Mouse (Mus musculus): Measurements from ENCODE around the gene Slc10a7.

The Slc10a7 gene

DNA sequence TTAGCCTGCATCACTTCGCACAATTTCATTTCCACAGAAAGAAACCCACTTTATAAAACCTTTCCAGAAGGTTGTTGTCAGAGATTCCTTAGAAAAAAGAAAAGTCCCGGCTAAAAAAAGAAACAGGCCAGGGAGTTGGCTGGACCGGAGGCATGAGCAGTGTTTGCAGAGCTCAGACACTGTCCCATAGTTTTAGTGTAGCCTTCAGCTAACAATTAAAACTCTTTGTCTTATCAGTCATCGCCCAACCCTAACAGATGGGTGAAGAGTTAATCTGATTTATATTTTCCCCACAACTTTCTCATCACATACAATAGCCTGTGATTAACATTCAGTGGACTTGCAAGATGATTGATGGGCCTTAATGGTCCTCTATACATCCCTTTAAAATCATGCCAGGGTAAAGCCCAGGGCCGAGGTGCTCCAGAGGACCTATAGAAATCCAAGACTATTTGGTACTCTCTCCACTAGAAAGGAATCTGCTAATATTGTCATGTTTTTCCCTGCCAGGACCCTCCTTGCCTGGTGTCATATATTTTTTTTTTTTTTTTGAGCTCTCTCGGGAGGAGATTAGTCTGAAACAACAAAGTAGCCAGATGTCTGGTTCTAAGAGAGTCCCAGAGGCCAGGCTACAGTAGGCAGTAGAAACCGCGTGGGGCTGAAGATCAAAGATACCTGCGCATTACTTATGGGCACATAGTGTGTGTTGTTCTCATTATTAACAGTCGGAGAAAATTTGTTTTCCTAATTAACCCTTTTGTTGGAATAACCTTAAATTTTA is 41.0 kb downstream of the Slc10a7 start:
- DNase-seq (ENCODE audit: extremely low spot score): no peak

DNA sequence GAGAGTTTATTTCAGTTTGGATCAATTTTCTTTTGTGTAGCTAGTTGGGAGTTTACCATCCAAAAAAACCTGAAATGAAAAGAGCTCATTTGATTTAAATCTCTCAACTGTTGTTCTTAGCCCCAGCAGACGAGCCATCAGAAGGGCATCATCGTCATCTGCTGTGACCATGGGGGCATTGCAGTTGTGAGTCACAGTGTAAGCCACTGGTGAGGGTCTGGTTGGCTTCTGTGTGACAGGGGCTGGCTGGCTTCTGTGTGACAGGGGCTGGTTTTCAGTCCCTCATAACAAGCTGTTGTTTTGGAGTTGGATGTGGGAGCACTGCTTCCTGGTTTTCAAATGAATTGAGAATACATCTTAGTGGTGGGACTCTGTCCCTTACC is 41.6 kb downstream of the Slc10a7 start:
- no peak for DNase-seq (ENCODE audit: extremely low spot score)

DNA sequence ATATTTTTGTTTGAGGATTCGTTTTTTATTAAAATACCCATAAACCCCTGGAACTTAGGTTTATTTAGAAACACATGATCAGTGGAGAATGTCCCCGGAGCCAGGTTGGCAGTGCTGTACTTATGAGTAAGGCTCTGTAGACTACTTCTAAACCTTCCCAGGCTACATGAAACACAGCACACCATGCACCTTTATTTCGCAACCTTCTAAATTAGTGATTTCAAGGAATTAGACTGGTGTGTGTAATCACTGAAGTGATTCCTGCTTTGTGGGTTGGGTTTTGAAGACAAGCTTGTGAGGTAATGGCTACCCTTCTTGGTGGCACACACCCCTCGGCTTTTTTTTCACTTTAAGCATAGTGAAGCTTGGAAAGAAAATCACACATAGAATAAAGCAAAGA is 46.7 kb downstream of the Slc10a7 start:
- DNase-seq (ENCODE audit: extremely low spot score): no peak

DNA sequence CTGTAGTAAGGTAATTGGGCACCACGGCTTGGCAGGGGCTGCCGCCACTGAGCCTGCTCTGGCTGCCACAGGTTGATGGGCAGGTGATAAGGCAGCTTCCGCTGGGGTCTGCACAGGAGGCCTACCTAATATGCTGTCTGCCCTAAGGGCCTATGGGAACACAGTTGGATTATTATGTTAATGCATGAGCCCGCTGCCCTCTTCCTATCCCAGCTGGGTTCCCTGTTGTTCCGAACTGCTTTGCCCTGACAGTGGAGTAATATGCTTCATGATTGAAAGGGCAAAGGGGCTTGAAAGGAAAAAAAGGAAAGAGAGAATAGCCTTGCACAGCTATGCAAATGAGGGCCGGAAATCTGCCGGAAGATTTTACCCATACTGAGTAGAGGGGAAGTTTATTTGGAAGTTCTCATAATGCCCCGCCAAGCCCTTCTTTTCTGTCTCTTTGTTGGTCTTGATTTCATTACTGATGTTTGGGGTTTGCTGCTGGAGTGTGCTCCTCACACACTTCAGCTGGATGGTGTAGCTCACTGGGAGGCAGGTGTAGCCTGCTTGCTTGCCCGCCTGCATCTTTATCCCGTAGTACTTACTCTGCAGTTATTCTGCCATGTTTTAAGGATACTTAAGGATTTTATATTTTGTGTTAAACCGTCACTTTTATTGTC is 47.8 kb downstream of the Slc10a7 start:
- DNase-seq (ENCODE audit: extremely low spot score): no peak

DNA sequence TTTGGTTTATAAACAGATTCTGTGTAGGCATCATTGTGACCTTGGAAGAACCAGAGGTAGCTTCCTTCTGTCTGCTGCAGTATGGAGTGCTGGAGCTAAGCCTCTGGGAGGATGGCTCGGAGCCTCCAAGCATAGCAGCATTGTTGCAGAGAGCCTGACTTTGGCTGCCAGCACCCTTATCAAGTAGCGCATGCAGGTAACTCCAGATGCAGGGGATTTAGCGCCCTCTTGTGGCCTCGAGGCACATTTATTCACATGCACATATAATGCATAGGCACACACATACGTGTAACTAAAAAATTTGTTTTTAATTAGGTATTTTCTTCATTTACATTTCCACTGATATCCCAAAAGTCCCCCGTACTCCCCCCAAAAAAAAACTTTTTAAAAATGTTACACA is 52.5 kb downstream of the Slc10a7 start:
- DNase-seq (ENCODE audit: extremely low spot score): no peak

DNA sequence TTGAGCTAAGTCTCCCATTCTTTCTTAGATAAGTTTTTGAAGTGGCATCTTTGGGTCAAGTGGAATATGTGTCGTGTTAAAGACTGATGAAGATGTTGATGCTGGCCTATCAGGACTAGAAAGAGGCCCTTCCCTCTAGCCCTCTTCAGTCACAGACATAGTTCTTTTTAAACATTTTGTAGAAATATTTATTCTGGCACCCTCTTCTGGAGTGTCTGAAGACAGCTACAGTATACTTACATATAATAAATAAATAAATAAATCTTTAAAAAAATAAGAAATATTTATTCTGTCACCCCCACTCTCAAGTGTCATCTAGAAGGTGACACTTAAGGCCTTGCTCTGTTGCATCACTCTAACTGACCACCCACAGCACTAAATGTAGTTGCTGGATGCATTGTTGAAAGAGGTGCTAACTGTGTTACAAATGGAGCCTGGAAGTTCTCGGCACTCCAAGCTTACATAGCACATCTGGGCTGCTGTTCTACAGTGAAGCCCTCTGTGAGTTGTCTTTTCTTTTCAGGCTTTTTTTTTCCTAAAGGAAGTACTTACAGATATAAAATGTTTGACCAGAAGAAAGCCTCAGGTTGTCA is 54.4 kb downstream of the Slc10a7 start:
- no peak for DNase-seq (ENCODE audit: extremely low spot score)

DNA sequence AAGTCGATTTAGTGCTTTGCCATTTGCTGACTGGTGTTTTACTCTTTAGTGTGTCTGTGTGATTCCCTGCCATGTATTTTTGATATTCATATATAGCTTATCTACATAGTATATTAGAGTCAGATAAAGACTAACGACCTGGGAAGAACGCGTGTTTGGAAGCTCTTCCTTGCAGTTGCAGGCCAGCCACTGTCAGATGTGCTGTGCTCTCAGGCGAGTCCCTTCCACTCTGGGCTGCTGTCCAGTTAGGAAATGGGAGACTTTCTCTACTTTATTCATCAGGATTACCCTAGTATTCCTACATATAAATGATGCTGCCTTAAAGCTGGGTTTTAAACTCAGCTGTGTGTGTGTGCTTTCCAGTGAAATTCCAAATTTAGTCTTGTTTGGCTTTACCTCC is 55.1 kb downstream of the Slc10a7 start:
- DNase-seq (ENCODE audit: extremely low spot score): no peak

DNA sequence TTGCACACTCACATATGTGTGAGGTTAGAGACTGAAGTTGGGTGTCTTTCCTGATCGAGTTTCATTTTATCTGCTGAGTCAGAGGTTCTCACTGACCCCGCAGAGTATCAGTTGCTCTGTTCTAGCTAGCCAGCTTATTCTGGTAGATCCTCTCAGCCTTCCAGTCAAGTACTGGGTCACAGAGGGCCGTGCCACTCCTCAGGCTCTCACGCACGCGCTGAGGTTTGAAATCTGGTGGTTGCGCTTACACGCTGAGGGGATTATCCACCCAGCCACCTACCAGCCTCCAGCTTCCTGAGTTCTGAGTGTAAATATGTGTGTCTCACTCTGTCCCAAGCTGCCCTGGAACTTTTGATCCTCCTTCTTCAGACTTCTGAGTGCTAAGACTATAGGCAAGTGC is 59.0 kb downstream of the Slc10a7 start:
- DNase-seq (ENCODE audit: extremely low spot score): no peak

DNA sequence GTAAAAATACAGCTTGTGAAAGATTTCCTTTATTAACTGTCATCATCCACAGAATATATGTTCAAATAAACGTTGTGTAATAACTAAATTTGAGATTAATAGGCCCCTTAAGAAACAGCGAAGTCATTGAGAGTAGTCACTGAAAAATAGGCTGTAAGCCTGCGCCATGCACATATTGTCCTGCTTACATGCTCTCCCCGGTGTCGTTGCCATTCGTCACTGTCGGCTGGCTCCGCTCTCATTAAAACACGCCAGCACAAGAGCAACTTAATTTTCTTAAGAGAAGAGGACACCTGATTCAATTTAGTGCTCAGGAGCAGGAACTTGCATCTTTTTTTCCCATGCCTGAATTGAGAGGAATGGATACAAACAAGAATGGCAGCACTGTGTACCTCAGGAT is 62.4 kb downstream of the Slc10a7 start:
- no peak for DNase-seq (ENCODE audit: extremely low spot score)

DNA sequence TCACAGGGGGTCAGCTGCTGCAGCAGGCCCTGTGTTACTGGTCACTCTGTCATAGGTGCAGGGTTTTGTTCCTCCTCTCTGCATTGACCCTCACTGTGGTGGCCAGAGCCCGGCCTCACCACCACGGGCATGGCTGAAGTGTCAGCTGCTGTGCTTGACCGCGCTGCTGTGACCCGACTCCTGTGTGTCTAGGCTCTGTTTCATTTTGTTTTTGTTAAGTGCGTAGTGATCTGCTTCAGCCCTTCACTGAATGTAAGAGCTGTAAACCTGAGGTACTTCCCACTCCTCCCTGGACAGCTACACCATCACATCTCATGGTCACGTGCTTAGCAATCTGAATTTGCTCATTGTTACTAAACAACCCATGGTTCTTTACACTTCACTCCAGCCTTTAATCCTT is 65.1 kb downstream of the Slc10a7 start:
- DNase-seq (ENCODE audit: extremely low spot score): no peak

DNA sequence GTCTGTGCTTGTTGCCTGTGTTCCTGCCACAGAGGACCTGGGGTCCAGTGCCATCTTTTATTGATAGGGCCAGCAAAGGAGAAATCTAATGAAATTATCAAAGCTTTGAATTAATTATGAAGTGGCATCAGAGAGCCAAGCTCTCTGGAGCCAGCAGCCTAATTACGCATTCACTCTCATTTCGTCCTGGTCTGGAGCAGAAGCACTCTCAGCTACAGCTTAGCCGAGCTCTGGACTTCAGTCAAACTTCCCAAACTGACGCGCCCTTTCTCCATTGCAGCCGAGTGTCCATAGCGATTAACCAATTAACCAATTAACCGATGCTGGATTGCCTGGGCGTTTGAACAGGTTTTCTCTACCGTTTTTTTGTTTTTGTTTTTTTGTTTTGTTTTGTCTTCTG is 68.4 kb downstream of the Slc10a7 start:
- no peak for DNase-seq (ENCODE audit: extremely low spot score)

DNA sequence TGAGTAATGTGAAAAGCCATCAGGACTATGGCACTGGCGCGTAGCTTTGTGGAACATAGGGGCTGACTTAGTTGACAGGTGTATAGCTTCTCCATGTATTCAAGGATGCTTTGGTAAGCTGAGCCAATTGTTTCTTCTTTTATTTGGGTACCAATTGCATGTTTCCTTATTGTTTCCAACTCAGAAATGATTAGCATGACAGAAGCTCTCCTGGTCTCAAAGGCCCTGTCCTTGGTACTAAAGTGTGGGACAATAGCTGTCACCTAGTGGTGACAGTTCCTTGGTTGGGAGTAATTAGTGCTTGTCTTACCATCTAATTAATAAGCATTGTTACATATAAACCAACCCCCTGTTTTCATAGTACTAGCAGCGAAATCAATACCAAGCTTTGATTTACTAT is 68.9 kb downstream of the Slc10a7 start:
- DNase-seq (ENCODE audit: extremely low spot score): no peak

DNA sequence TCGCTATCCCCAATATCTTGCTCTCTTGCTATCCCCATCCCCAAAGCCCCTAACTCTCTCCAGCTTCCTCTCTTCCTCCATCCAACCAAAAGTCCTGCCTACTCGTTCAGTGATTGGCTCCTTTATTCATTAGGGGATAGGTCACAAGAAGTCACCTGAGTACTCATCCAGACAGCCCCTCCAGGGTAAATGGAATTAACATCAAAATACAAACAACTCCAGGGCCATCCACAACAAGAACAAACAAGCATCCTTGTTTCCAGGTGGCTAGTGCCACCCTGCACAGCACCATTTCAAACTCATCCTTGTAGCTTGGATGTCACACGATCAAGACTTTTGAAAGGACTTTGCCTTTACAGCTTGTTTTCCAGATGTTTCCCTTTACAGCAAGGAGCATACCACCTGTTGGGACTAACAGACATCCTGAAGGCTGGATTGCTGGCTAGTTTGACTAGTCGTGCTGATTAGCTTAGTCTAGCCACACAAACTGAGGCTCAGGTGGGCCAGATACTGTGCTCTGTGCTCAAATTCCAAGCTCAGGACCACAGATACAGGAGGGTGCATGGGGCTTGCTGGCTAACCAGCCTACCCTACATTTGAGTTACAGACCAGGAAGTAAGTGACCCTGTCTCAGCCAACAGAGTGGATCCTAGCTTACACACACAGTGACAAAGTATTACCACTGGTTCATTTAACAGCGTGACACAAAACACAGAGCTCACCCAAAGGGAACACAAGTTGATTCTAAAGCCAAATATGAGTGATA is 75.0 kb downstream of the Slc10a7 start:
- DNase-seq (ENCODE audit: extremely low spot score): no peak

DNA sequence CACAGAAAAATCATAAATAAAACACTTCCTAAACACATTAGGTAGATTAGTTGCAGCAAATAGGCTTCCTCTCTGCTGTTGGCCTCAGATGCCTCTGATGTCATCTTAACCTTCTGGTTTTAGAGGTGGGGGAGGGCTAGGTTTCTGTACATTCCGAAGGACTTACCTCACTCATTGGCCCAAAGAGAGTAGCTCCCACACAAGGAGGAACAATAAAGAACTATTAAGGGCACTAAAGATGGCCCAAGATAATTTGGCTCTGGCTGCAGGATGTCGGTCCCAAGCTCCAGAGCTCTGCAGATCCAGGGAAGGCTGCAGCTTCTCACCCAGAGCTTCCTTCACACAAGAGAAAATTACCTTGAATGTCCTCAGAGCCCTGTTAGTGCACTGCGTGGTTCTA is 75.7 kb downstream of the Slc10a7 start:
- no peak for DNase-seq (ENCODE audit: extremely low spot score)

DNA sequence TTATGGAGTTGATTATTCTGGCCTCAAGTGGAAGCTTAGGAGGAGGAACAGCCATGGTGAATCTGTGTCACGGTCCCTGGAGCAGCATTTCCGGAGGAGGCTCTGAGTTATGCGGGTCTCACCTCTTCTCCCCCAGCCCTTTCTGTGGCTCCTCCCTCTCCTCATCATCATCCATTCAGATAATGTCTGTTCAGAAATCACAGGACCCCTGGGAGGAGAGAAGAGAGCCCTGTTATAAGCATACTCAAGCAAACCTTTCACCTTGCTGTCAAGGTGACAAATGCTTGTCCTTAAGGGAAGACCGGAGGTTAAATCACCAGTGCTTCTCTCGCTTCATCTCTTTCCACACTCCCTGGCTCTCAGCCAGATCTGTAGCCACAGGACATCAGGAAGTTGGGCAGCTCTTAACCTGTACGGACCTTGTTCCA is 86.3 kb downstream of the Slc10a7 start:
- DNase-seq (ENCODE audit: extremely low spot score): no peak

DNA sequence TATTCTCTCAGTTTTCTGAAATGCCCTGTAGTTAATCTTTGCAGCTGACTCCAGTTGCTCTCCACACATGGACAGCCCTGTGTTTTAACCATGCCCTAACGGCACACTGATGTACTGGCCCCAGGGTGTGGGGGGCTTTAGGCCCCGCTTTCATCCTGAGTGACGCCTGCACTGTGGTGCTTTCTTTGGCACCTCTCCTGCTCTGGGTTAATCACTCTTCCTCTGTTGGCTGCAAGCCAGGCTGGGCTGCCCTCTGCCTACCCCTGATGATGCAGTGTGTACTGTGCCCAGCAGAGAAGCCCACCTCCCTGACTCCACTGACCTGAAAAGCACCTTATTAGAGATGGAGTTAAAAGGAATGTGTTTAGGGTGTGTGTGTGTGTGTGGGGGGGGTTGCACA is 89.1 kb downstream of the Slc10a7 start:
- no peak for DNase-seq (ENCODE audit: extremely low spot score)

DNA sequence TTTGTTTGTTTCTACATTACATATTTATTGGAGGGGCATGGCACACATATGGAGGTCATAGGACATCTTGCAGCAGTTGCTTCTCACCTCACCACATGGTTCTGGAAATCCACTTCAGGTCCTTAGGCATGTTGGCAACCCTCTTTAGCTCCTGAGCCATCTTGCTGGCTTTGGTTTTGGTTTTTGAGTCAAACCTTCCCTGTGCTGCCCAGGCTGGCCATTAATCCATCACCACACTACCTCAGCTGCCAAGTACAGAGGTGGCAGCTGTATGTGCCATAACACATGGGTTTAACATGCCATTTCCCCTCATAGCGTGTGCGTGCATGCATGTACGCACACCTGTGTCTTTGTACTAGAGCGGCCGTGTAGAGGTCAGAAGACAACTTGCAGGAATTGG is 93.9 kb downstream of the Slc10a7 start:
- no peak for DNase-seq (ENCODE audit: extremely low spot score)

DNA sequence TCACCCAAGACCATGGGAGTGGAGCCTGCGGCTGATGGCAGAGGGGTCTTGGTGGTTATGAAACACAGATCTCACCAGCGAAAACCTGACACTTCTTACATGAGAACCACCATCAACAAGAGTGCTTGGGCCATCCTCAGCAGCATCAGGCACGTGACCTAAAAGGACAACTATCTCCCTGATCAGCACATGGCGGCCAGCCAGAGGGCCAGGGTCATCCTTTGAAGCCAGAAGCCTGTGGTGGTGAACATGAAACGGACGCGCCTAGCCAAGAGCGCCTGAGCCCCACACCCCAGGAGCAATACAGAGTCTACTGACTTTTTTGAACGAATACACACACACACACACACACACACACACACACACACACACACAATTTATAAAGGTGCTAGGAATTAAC is 95.3 kb downstream of the Slc10a7 start:
- DNase-seq (ENCODE audit: extremely low spot score): no peak

DNA sequence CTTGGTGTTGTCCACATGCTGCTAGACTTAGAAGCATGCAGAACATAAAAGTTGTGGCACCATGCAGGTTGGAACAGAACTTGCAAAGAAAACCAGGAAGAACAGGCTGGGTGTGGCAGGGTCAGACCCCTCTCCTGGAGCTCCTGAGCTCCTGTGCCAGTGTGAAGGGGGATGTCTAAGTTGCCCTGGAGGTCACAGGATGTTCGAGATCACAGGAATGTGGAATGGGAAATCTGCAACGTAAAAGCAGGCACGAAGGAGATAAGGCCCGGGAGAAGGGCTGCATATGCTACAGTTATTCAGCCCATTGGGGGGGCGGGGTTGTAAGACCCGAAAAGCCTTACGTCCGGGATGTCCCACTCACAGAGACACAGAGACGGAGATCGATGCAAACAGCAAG is 100.2 kb downstream of the Slc10a7 start:
- no peak for DNase-seq (ENCODE audit: extremely low spot score)

DNA sequence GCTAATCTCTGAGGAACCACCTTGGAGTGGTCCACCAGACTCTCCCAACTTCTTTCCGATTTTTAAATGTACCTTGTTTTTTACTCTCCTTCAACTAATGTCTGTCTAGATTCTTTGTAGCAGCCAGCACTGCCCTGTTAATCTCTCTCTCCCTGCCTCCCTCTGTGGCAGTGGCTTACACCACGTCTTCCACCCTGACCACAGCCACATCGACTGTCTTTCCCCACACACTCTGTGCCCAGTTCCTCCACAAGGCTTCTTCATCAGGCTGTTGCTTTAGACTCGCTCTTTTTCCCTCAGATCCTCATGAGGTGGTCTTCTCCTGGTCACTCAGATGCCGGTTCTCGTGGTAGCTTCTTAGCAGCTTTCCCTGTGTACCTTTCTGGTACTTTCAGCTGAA is 101.9 kb downstream of the Slc10a7 start:
- DNase-seq (ENCODE audit: extremely low spot score): no peak

DNA sequence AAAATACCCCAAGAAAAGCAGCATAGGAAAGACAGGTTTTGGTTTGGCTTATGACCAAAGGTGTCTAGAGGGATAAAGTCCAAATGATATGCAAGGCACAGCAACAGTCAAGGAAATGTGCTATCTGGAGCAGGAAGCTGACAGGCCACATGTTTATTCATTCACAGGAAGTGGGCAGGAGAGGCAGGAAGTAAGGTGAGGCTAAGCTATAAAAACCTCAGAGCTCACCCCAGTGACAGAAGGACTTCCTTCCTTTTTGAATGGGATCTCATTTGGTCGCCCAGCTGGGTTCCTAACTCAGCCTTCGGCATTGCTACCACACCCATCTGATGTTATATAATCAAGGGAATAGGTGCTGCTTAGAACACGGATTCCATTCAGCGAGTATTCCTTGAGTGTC is 113.2 kb downstream of the Slc10a7 start:
- no peak for DNase-seq (ENCODE audit: extremely low spot score)

DNA sequence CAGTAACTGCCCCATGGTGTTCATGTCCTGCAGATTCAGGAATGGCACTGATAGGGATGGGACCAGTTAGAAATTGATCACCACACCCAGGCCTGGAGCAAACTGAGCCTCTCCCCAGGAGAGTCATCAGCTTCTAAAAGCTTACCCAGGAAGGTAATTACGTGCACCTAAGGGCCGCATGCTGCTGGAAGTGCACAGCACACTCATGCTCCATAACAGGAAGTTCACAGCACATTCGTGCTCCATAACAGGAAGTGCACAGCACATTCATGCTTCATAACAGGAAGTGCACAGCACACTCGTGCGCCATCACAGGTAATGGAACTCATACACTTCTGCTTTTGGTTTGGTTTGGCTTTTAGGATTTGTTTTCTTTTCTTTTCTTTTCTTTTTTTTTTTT is 114.8 kb downstream of the Slc10a7 start:
- no peak for DNase-seq (ENCODE audit: extremely low spot score)

Measured in embryo, embryonic 9.5 days (tissue).